Mouse (Mus musculus) MEL (cell line): ENCODE results near the gene Ttl. TPM values are rescaled to one million over a fixed set of nuclear protein-coding genes. Genes with fewer than 3 reads are reported as not detected.

Experiments
- DNase-seq: peaks from one replicate; pipeline ENCODE4 v3.0.0; 2011; ENCODE audit warnings: low read depth, low spot score
- H3K27ac ChIP-seq: 2 replicates; pipeline ENCODE4 v1.5.1; 2012; ENCODE audit warnings: low read depth, mild to moderate bottlenecking, control low read depth, low read length, moderate library complexity; ENCODE audit not compliant: control insufficient read depth
- H3K27me3 ChIP-seq, 2 experiments: fragments of 150-350 bp in 1 of 2; sonication (generic) in 1 of 2; 2 replicates each; pipeline ENCODE4 v1.6.1; 2012; ENCODE audit warnings: low read length in 2 of 2, mild to moderate bottlenecking in 2 of 2, improper control_type of control experiment in 1 of 2, moderate library complexity in 1 of 2; ENCODE audit not compliant: insufficient read depth in 2 of 2, control insufficient read depth in 1 of 2
- H3K36me3 ChIP-seq, 2 experiments: 2 replicates each; pipeline ENCODE4 v1.6.1; 2012 to 2014; ENCODE audit warnings: low read length in 2 of 2, improper control_type of control experiment in 1 of 2, inconsistent platforms in 1 of 2, mild to moderate bottlenecking in 1 of 2; ENCODE audit not compliant: insufficient read depth in 2 of 2, control insufficient read depth in 1 of 2
- H3K4me1 ChIP-seq, 2 experiments: fragments of 150-350 bp in 1 of 2; sonication (generic) in 1 of 2; 2 replicates each; pipeline ENCODE4 v1.6.1; 2012; ENCODE audit warnings: low read length in 2 of 2, improper control_type of control experiment in 1 of 2, mild to moderate bottlenecking in 1 of 2; ENCODE audit not compliant: insufficient read depth in 2 of 2, control insufficient read depth in 1 of 2
- H3K4me3 ChIP-seq, 2 experiments: fragments of 150-350 bp in 1 of 2; sonication (generic) in 1 of 2; 2 replicates each; pipeline ENCODE4 v1.5.1; 2012; ENCODE audit warnings: low read depth in 2 of 2, low read length in 2 of 2, mild to moderate bottlenecking in 2 of 2, moderate library complexity in 2 of 2, control low read depth in 1 of 2, improper control_type of control experiment in 1 of 2; ENCODE audit not compliant: control insufficient read depth in 1 of 2, insufficient read depth in 1 of 2
- H3K79me2 ChIP-seq: 2 replicates; pipeline ENCODE4 v1.6.1; 2012; ENCODE audit warnings: mild to moderate bottlenecking, low read length, moderate library complexity; ENCODE audit not compliant: control insufficient read depth, poor library complexity, insufficient read depth
- H3K9ac ChIP-seq: 2 replicates; pipeline ENCODE4 v1.6.1; 2012; ENCODE audit warnings: low read depth, mild to moderate bottlenecking, control low read depth, low read length, moderate library complexity; ENCODE audit not compliant: control insufficient read depth, poor library complexity, severe bottlenecking
- H3K9me3 ChIP-seq: fragments of 150-350 bp; sonication (generic); replicated peaks from 2 replicates; pipeline ENCODE4 v1.6.1; 2012; ENCODE audit warnings: mild to moderate bottlenecking, low read length, improper control_type of control experiment, moderate library complexity; ENCODE audit not compliant: insufficient read depth
- CHD1 ChIP-seq: IDR thresholded peaks from 2 replicates; pipeline ENCODE4 v1.6.1; 2012; ENCODE audit warnings: low read depth, mild to moderate bottlenecking, inconsistent platforms, low read length, improper control_type of control experiment
- CHD2 ChIP-seq: IDR thresholded peaks from 2 replicates; pipeline ENCODE4 v1.6.1; 2011; ENCODE audit warnings: low read length, improper control_type of control experiment
- ELF1 ChIP-seq: IDR thresholded peaks from 2 replicates; pipeline ENCODE4 v1.6.1; 2014; ENCODE audit warnings: low read depth, mild to moderate bottlenecking, inconsistent platforms, low read length, improper control_type of control experiment, moderate library complexity
- EP300 ChIP-seq, 2 experiments: IDR thresholded peaks; 2 replicates each; pipeline ENCODE4 v1.6.1; 2011; ENCODE audit warnings: improper control_type of control experiment in 2 of 2, low read length in 2 of 2, low read depth in 1 of 2, mild to moderate bottlenecking in 1 of 2
- ETS1 ChIP-seq: IDR thresholded peaks from 2 replicates; pipeline ENCODE4 v1.6.1; 2012; ENCODE audit warnings: low read depth, mild to moderate bottlenecking, inconsistent platforms, low read length, improper control_type of control experiment, moderate library complexity
- GABPA ChIP-seq: IDR thresholded peaks from 2 replicates; pipeline ENCODE4 v1.6.1; 2012; ENCODE audit warnings: low read depth, mild to moderate bottlenecking, inconsistent platforms, low read length, improper control_type of control experiment, moderate library complexity
- JUND ChIP-seq: IDR thresholded peaks from 2 replicates; pipeline ENCODE4 v1.6.1; 2011; ENCODE audit warnings: low read depth, mild to moderate bottlenecking, improper control_type of control experiment, low read length
- KAT2A ChIP-seq: conservative IDR thresholded peaks from 2 replicates; pipeline ENCODE4 v1.6.1; 2012; ENCODE audit warnings: low read depth, low read length, improper control_type of control experiment, inconsistent platforms
- MYC ChIP-seq: IDR thresholded peaks from 2 replicates; pipeline ENCODE4 v1.6.1; 2011; ENCODE audit warnings: low read depth, mild to moderate bottlenecking, low read length, improper control_type of control experiment, moderate library complexity
- POLR2AphosphoS2 ChIP-seq: IDR thresholded peaks from 2 replicates; pipeline ENCODE4 v1.6.1; 2011; ENCODE audit warnings: low read length, improper control_type of control experiment
- SIN3A ChIP-seq: IDR thresholded peaks from 2 replicates; pipeline ENCODE4 v1.6.1; 2012; ENCODE audit warnings: low read length, improper control_type of control experiment, inconsistent platforms
- TBP ChIP-seq: IDR thresholded peaks from 2 replicates; pipeline ENCODE4 v1.8.0; 2011; ENCODE audit warnings: low read depth, low read length, improper control_type of control experiment
- USF1 ChIP-seq: IDR thresholded peaks from 2 replicates; pipeline ENCODE4 v1.6.1; 2014; ENCODE audit warnings: low read depth, mild to moderate bottlenecking, inconsistent platforms, low read length, improper control_type of control experiment, moderate library complexity
- USF2 ChIP-seq, 2 experiments: IDR thresholded peaks; 2 replicates each; pipeline ENCODE4 v1.6.1; 2011 to 2012; ENCODE audit warnings: improper control_type of control experiment in 2 of 2, low read length in 2 of 2, borderline replicate concordance in 1 of 2, inconsistent platforms in 1 of 2, low read depth in 1 of 2, mild to moderate bottlenecking in 1 of 2; ENCODE audit not compliant: insufficient read depth in 1 of 2
- ZC3H11A ChIP-seq: IDR thresholded peaks from 2 replicates; pipeline ENCODE4 v1.6.1; 2012; ENCODE audit warnings: low read depth, mild to moderate bottlenecking, inconsistent platforms, low read length, improper control_type of control experiment
- polyA plus RNA-seq, 2 experiments: library from polyadenylated mRNA; stranded (reverse) in 1 of 2; unstranded in 1 of 2; fragments of >175 nt in 1 of 2; fragments of >200 nt in 1 of 2; gene quantifications; 2 replicates each; pipeline versions ENCODE4 v1.2.1 to v1.2.4; 2012; ENCODE audit warnings: low replicate concordance in 2 of 2, low read depth in 1 of 2; ENCODE audit not compliant: insufficient read length in 2 of 2, insufficient read depth in 1 of 2, missing spikeins in 1 of 2
- total RNA-seq: library from RNA; depleted of rRNA; stranded (reverse); fragments of 300-350 nt; gene quantifications from 2 replicates; pipeline ENCODE4 v1.2.3, GENCODE M21; 2012

Gene Ttl
- total and polyA plus RNA-seq, 3 experiments = 5.7 to 9.3 TPM; not detected in 1

DNA sequence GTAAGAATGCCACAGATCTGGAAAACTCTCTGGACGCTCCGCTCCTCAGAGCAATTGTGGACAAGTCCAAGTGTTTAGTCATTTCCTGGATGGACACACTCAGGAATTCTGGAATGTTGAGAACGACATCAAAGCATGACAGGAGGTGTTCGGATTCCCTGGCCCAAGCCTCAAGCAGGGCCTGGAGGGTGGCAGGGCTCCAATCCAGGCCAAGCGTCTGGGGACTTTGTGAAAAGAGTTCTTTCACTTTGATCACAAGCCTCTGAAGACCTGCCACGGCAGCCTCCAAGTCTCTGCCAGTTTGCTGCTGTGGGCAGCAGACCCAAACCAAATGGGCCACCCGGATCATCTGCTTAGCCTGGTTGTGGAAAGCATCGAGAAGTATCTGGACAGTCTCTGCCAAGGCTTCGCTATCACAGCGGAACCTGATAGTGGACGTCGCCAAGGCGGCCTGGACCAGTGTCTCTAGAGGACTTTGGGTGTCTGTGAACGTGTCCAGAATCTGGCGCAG lies 27.3 kb upstream of the Ttl start:
- peaks cover 14 to 16% of the 10 kb centered on the region in 2 experiments for H3K27me3 ChIP-seq
- TF ChIP-seq JUND = no peak
- TF ChIP-seq CHD1 = no peak
- TF ChIP-seq ZC3H11A = no peak
- no peak for TF ChIP-seq ELF1
- no peak for TF ChIP-seq POLR2AphosphoS2
- TF ChIP-seq ETS1 = no peak
- TF ChIP-seq MYC = no peak
- TF ChIP-seq TBP = no peak
- TF ChIP-seq USF1 = no peak
- no peak for TF ChIP-seq SIN3A

DNA sequence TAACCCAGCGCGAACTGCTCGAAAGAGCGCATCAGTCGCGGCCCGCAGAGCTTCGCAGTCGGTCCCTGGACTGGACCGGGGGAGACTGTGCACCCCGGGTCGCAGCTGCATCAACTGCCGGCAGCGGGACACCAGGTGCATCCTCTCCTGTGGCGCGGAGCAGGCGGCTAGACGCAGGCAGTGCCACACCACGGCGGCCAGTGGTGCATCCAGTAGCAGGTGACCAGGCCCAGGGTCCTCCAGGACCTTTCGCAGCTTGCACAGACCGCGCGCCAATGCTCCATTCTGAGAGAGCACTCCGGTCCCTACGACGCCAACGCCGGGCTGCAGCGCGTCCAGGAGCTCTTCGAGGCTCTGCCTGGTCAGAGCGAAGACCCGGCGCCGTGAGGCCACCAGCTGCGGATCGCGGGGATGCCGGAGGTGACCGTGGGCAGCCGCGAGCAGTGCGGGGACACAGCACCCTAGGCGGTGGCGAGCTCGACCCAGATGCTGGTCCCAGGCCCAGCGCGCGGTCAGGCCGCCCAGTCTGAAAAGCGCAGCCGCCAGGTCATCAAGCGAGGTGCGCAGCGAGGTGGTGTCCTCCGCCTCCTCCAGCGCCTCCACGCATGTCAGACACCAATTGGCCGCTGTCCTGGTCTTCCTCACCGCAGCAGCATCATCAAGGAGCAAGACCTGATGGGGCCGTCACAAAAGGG lies 26.7 kb upstream of the Ttl start:
- H3K27me3 ChIP-seq = peaks cover 13% of the 10 kb centered on the region in 2 experiments; a peak in 3 of 4 replicates
- no peaks in the 10 kb centered on the region for H3K9me3 ChIP-seq
- no peak overlapping the region for H3K4me3 ChIP-seq
- no peak for DNase-seq
- H3K36me3 ChIP-seq = no peaks in the 10 kb centered on the region
- H3K9ac ChIP-seq = no peak overlapping the region
- TF ChIP-seq ELF1 (no peak), USF1 (no peak), KAT2A (no peak), ETS1 (no peak), CHD1 (no peak), POLR2AphosphoS2 (no peak), EP300 (IDR thresholded peaks at IDR 0.05; ENCODE audit: low read depth in 1 of 2, low read length in 2 of 2) (no peak), GABPA (no peak), CHD2 (no peak), USF2 (IDR thresholded peaks at IDR 0.05; ENCODE audit: borderline replicate concordance in 1 of 2, insufficient read depth in 1 of 2, low read depth in 1 of 2, low read length in 2 of 2) (no peak)
- no peak overlapping the region for H3K27ac ChIP-seq
- H3K79me2 ChIP-seq = no peaks in the 10 kb centered on the region
- H3K4me1 ChIP-seq = no peaks in the 10 kb centered on the region

More for the DNA sequence above, 27.3 kb upstream of the Ttl start:
- Histone ChIP-seq H3K4me1 (no peaks in the 10 kb centered on the region), H3K4me3 (no peak overlapping the region), H3K9me3 (no peaks in the 10 kb centered on the region), H3K27ac (no peak overlapping the region), H3K36me3 (no peaks in the 10 kb centered on the region), H3K79me2 (no peaks in the 10 kb centered on the region), H3K9ac (no peak overlapping the region)
- DNase-seq = no peak
